In genomic region chr11:94470391-94470790, GRCm38 (mm10) we compare ENCODE assay signal across 10 mouse cellular contexts. TPM values are rescaled to one million over a fixed set of nuclear protein-coding genes. Genes with fewer than 3 reads are reported as not detected.
DNase-seq lines count a peak whose midpoint lies in the region; ATAC-seq and TF ChIP-seq lines count a peak whose summit lies in the region.
"Had no signal": no experiment of that assay in that cellular context is flagged by ENCODE, and none has a peak within 500 bp of the region (broad histone marks: within the 10 kb centered on the region; RNA-seq: fewer than 3 reads in every experiment).

No protein-coding gene starts in this region.

- H3K4me3 ChIP-seq in kidney, embryonic 14.5 days (ENCODE audit: low read length) = no peak overlapping the region
- H3K4me3 ChIP-seq in embryonic fibroblast, embryonic 13.5 days (ENCODE audit: insufficient read depth, low read length) = no peak overlapping the region
- H3K4me3 ChIP-seq in intestine, embryonic 16.5 days (ENCODE audit: low read length) = no peak overlapping the region
- H3K4me3 ChIP-seq in neural tube, embryonic 13.5 days = peak overlapping the region; percentile 83

- H3K36me3 ChIP-seq in kidney, embryonic 14.5 days (ENCODE audit: control insufficient read depth, insufficient read depth, low read length) = no peaks in the 10 kb centered on the region
- H3K36me3 ChIP-seq in intestine, embryonic 16.5 days (ENCODE audit: control insufficient read depth, insufficient read depth, low read length) = no peaks in the 10 kb centered on the region
- no peaks in the 10 kb centered on the region for H3K36me3 ChIP-seq in neural tube, embryonic 13.5 days

- ATAC-seq in kidney, embryonic 14.5 days (ENCODE audit: low FRiP score, low TSS enrichment) = no peak
- no peak for ATAC-seq in intestine, embryonic 16.5 days
- no peak for ATAC-seq in neural tube, embryonic 13.5 days (ENCODE audit: low read depth)
- no peak for ATAC-seq in erythroblast, adult 5-6 weeks (replicated peaks; ENCODE audit: low FRiP score, poor library complexity, severe bottlenecking)

- 0 out of 2 replicates have a peak overlapping the region, but pooled peaks have one; percentile 24 for H3K27ac ChIP-seq in kidney, embryonic 14.5 days (ENCODE audit: low read depth, low read length)
- peak overlapping the region; percentile 74 for H3K27ac ChIP-seq in embryonic fibroblast, embryonic 13.5 days (ENCODE audit: insufficient read depth, low read length)
- H3K27ac ChIP-seq in intestine, embryonic 16.5 days (ENCODE audit: low read length) = peak overlapping the region; percentile 12; the same call in 1 of the 2 replicates
- H3K27ac ChIP-seq in neural tube, embryonic 13.5 days (replicated peaks) = peak overlapping the region; percentile 94; the same call in 1 of the 2 replicates
- H3K27ac ChIP-seq: macrophage had no signal

- WGBS in kidney, embryonic 14.5 days = 29% methylated on average over 6 of the region's 7 CpGs
- 35% methylated on average over 6 of the region's 7 CpGs for WGBS in intestine, embryonic 16.5 days
- WGBS in neural tube, embryonic 13.5 days = 32% methylated on average over 7 of the region's 7 CpGs

- peaks cover 69% of the 10 kb centered on the region for H3K4me1 ChIP-seq in kidney, embryonic 14.5 days (ENCODE audit: control insufficient read depth, insufficient read depth, low read length)
- peaks cover 5% of the 10 kb centered on the region for H3K4me1 ChIP-seq in embryonic fibroblast, embryonic 13.5 days (ENCODE audit: control insufficient read depth, insufficient read depth, low read length)
- peaks cover 51% of the 10 kb centered on the region for H3K4me1 ChIP-seq in intestine, embryonic 16.5 days (ENCODE audit: control insufficient read depth, insufficient read depth, low read length)
- H3K4me1 ChIP-seq in neural tube, embryonic 13.5 days (replicated peaks) = peaks cover 87% of the 10 kb centered on the region

- no peak overlapping the region for H3K9ac ChIP-seq in kidney, embryonic 14.5 days (ENCODE audit: low read depth, low read length)
- no peak overlapping the region for H3K9ac ChIP-seq in intestine, embryonic 16.5 days (ENCODE audit: low read depth, low read length)
- peak overlapping the region; percentile 86 for H3K9ac ChIP-seq in neural tube, embryonic 13.5 days

- H3K4me2 ChIP-seq in kidney, embryonic 14.5 days (replicated peaks; ENCODE audit: low read depth, low read length) = no peak overlapping the region
- no peak overlapping the region for H3K4me2 ChIP-seq in intestine, embryonic 16.5 days (ENCODE audit: low read depth, low read length)
- peak overlapping the region; percentile 91 for H3K4me2 ChIP-seq in neural tube, embryonic 13.5 days

- no peak for TF ChIP-seq CTCF in embryonic fibroblast, embryonic 13.5 days (IDR thresholded peaks at IDR 0.05; ENCODE audit: borderline replicate concordance, insufficient read depth, low read length)

- no peak for DNase-seq in kidney, postnatal 10 days
- DNase-seq in layer of hippocampus, postnatal 25 days (ENCODE audit: extremely low spot score in 1 of 2, low spot score in 1 of 2) = no peak
- DNase-seq in spleen, postnatal 14 days (ENCODE audit: low spot score in 2 of 2) = no peak
- DNase-seq: cerebellum, postnatal 10 days had no signal

- no peak for TF ChIP-seq POLR2A in embryonic fibroblast, embryonic 13.5 days (IDR thresholded peaks at IDR 0.05; ENCODE audit: low read depth, low read length)

- H3K27me3 ChIP-seq in kidney, embryonic 14.5 days (ENCODE audit: control insufficient read depth, insufficient read depth, low read length) = peaks cover 19% of the 10 kb centered on the region
- peaks cover 22% of the 10 kb centered on the region for H3K27me3 ChIP-seq in intestine, embryonic 16.5 days (replicated peaks; ENCODE audit: control insufficient read depth, insufficient read depth, low read length)
- H3K27me3 ChIP-seq in neural tube, embryonic 13.5 days = peaks cover 17% of the 10 kb centered on the region

- no peaks in the 10 kb centered on the region for H3K9me3 ChIP-seq in kidney, embryonic 14.5 days (ENCODE audit: control insufficient read depth, low read length)
- H3K9me3 ChIP-seq in intestine, embryonic 16.5 days (ENCODE audit: control insufficient read depth, low read length) = no peaks in the 10 kb centered on the region
- H3K9me3 ChIP-seq in neural tube, embryonic 13.5 days = no peaks in the 10 kb centered on the region

RNA-seq across cellular contexts. Expression of gene Cacna1g, which starts 3.6 kb away (rescaled TPM):
- polyA plus RNA-seq in kidney, embryonic 14.5 days (2014; fragmentation: Nextera tagmentation; extraction: Ambion mirVana) = 8.7 and 14.1 TPM in 2 replicates
- 31.7 and 38.9 TPM in 2 replicates for polyA plus RNA-seq in embryonic fibroblast, embryonic 13.5 days (2011; ENCODE audit: insufficient read length, low read depth, missing spikeins)
- 4.9 and 5.4 TPM in 2 replicates for polyA plus RNA-seq in intestine, embryonic 16.5 days (2015; fragmentation: Nextera tagmentation; extraction: Ambion mirVana)
- polyA plus RNA-seq in neural tube, embryonic 13.5 days (2015; fragmentation: Nextera tagmentation; extraction: Ambion mirVana) = 8.9 and 9.3 TPM in 2 replicates
- 10 to 100 TPM; 49.7 to 72.3 TPM for total RNA-seq in layer of hippocampus, postnatal 25 days (2021)
- 109 and 122 TPM in 2 replicates for total RNA-seq in erythroblast, adult 5-6 weeks (2015; ENCODE audit: low replicate concordance)
- 78.9 and 102 TPM in 2 replicates for total RNA-seq in erythroblast, adult 5-6 weeks (2017; ENCODE audit: low replicate concordance)
- polyA plus RNA-seq: macrophage had no signal

RNA-seq across cellular contexts. Expression of gene Spata20, which starts 15.6 kb away (rescaled TPM):
- 0.07 and 0.23 TPM in 2 replicates for polyA plus RNA-seq in kidney, embryonic 14.5 days (2014; fragmentation: Nextera tagmentation; extraction: Ambion mirVana)
- not detected in 2 replicates for polyA plus RNA-seq in embryonic fibroblast, embryonic 13.5 days (2011; ENCODE audit: insufficient read length, low read depth, missing spikeins)
- polyA plus RNA-seq in intestine, embryonic 16.5 days (2015; fragmentation: Nextera tagmentation; extraction: Ambion mirVana) = 0.13 and 0.16 TPM in 2 replicates
- polyA plus RNA-seq in neural tube, embryonic 13.5 days (2015; fragmentation: Nextera tagmentation; extraction: Ambion mirVana) = 0.28 TPM in 1 of 2 replicates, not detected in the other
- total RNA-seq in layer of hippocampus, postnatal 25 days (2021) = under 1 TPM in 1 of 2 experiments, not detected in 1; 0.34 TPM
- not detected in 2 replicates for total RNA-seq in erythroblast, adult 5-6 weeks (2015; ENCODE audit: low replicate concordance)
- total RNA-seq in erythroblast, adult 5-6 weeks (2017; ENCODE audit: low replicate concordance) = not detected in 2 replicates
- polyA plus RNA-seq: macrophage had no signal

RNA-seq across cellular contexts. Expression of gene Epn3, which starts 29.4 kb away (rescaled TPM):
- 13.4 and 16.4 TPM in 2 replicates for polyA plus RNA-seq in kidney, embryonic 14.5 days (2014; fragmentation: Nextera tagmentation; extraction: Ambion mirVana)
- polyA plus RNA-seq in embryonic fibroblast, embryonic 13.5 days (2011; ENCODE audit: insufficient read length, low read depth, missing spikeins) = 0.53 and 1.4 TPM in 2 replicates
- 1.5 and 1.7 TPM in 2 replicates for polyA plus RNA-seq in intestine, embryonic 16.5 days (2015; fragmentation: Nextera tagmentation; extraction: Ambion mirVana)
- 0.24 and 0.51 TPM in 2 replicates for polyA plus RNA-seq in neural tube, embryonic 13.5 days (2015; fragmentation: Nextera tagmentation; extraction: Ambion mirVana)
- total RNA-seq in layer of hippocampus, postnatal 25 days (2021) = 1 to 10 TPM; 2.0 to 2.3 TPM
- total RNA-seq in erythroblast, adult 5-6 weeks (2015; ENCODE audit: low replicate concordance) = not detected in 2 replicates
- total RNA-seq in erythroblast, adult 5-6 weeks (2017; ENCODE audit: low replicate concordance) = not detected in 2 replicates
- polyA plus RNA-seq: macrophage had no signal

RNA-seq across cellular contexts. Expression of gene Mycbpap, which starts 51.2 kb away (rescaled TPM):
- polyA plus RNA-seq in kidney, embryonic 14.5 days (2014; fragmentation: Nextera tagmentation; extraction: Ambion mirVana) = 1.6 and 2.6 TPM in 2 replicates
- polyA plus RNA-seq in embryonic fibroblast, embryonic 13.5 days (2011; ENCODE audit: insufficient read length, low read depth, missing spikeins) = 1.6 and 2.0 TPM in 2 replicates
- polyA plus RNA-seq in intestine, embryonic 16.5 days (2015; fragmentation: Nextera tagmentation; extraction: Ambion mirVana) = 3.0 and 3.2 TPM in 2 replicates
- 1.9 and 2.1 TPM in 2 replicates for polyA plus RNA-seq in neural tube, embryonic 13.5 days (2015; fragmentation: Nextera tagmentation; extraction: Ambion mirVana)
- 1 to 10 TPM; 3.0 to 3.9 TPM for total RNA-seq in layer of hippocampus, postnatal 25 days (2021)
- not detected in 2 replicates for total RNA-seq in erythroblast, adult 5-6 weeks (2015; ENCODE audit: low replicate concordance)
- not detected in 2 replicates for total RNA-seq in erythroblast, adult 5-6 weeks (2017; ENCODE audit: low replicate concordance)

Comparison
In these comparisons a context has a peak if more than half of its experiments do, and no peak if none do; other contexts are left out.
1. H3K27ac ChIP-seq: peak in every context shown above with its lines; median percentile 94 in neural tube, embryonic 13.5 days; 74 in embryonic fibroblast, embryonic 13.5 days; 24 in kidney, embryonic 14.5 days; 12 in intestine, embryonic 16.5 days.